Mouse (Mus musculus) lung, embryonic 14.5 days (tissue): ENCODE measurements around the gene Pak4. TPM values are rescaled to one million over a fixed set of nuclear protein-coding genes. Genes with fewer than 3 reads are reported as not detected.
A peak's percentile ranks its signal among the peaks of the same experiment; 100 is the strongest.

Experiments
- ATAC-seq: fragments of 200-750 bp; cut with Nextera tagmentation; 2 replicates; pipeline ENCODE4 v1.8.0; 2017; ENCODE audit warnings: mild to moderate bottlenecking, moderate TSS enrichment, moderate library complexity; ENCODE audit not compliant: insufficient read depth
- DNase-seq: peaks from one replicate; pipeline ENCODE4 v3.0.0-alpha.2; 2015
- H3K27ac ChIP-seq: fragments of 300-500 bp; sonication (generic); 2 replicates; pipeline ENCODE4 v1.5.1; 2014; ENCODE audit warnings: low read depth, mild to moderate bottlenecking, moderate library complexity
- H3K27me3 ChIP-seq: fragments of 300-500 bp; sonication (generic); 2 replicates; pipeline ENCODE4 v1.6.1; 2014; ENCODE audit warnings: low read length, control low read depth; ENCODE audit not compliant: insufficient read depth
- H3K36me3 ChIP-seq: fragments of 300-500 bp; sonication (generic); 2 replicates; pipeline ENCODE4 v1.6.1; 2014; ENCODE audit warnings: control low read depth; ENCODE audit not compliant: insufficient read depth
- H3K4me1 ChIP-seq: fragments of 300-500 bp; sonication (generic); 2 replicates; pipeline ENCODE4 v1.6.1; 2014; ENCODE audit warnings: antibody characterized with exemption, control low read depth; ENCODE audit not compliant: insufficient read depth
- H3K4me2 ChIP-seq: fragments of 300-500 bp; sonication (generic); 2 replicates; pipeline ENCODE4 v1.6.1; 2014; ENCODE audit warnings: mild to moderate bottlenecking
- H3K4me3 ChIP-seq: fragments of 300-500 bp; sonication (generic); 2 replicates; pipeline ENCODE4 v1.5.1; 2014; ENCODE audit warnings: low read depth, low read length
- H3K9ac ChIP-seq: fragments of 300-500 bp; sonication (generic); 2 replicates; pipeline ENCODE4 v1.6.1; 2014
- H3K9me3 ChIP-seq: fragments of 300-500 bp; sonication (generic); 2 replicates; pipeline ENCODE4 v1.6.1; 2016; ENCODE audit warnings: low read depth, low read length, control low read depth
- CTCF ChIP-seq: IDR thresholded peaks from 2 replicates; pipeline ENCODE4 v1.5.1; 2016; ENCODE audit warnings: antibody characterized with exemption, low read depth
- WGBS: fragments of 180-500 bp; shearing (Covaris S2); extraction: QIAGEN DNeasy Blood & Tissue Kit; methylation state at CpG from one replicate; pipeline ENCODE4 v1.1.7; 2014; 5-methylcytosine and 5-hydroxymethylcytosine counted together
- polyA plus RNA-seq: library from polyadenylated mRNA; unstranded; fragments of >200 nt; fragmentation: Nextera tagmentation; extraction: Ambion mirVana; gene quantifications from 2 replicates; pipeline ENCODE4 v1.2.1, GENCODE M21; 2014

Gene Pak4
- polyA plus RNA-seq, 1 experiment from 2014 or later = 52.5 TPM

DNA sequence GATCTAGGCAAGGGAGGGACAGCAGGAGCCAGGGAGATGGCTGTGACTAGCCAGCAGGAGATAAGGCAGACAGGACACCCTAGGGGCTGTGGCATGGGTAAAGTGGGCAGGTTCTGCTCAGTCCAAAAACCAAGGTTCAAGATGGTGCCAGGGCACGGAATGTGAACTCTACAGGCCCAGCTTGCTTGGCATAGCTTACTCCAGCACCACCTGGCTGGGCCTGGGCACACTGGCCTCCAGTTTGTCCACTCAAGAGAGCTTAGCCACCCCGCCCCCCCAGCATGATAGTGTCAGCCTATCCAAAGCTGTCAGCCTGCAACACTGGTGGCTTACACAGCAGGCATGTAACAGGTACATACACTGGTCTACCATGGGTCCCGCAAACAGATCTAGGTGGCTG lies 24.7 kb downstream of the Pak4 start:
- no peak overlapping the region for H3K27ac ChIP-seq
- WGBS = 87% methylated on average over 3 of the region's 3 CpGs
- H3K27me3 ChIP-seq = no peaks in the 10 kb centered on the region
- no peak for ATAC-seq
- H3K4me2 ChIP-seq = no peak overlapping the region
- no peak for DNase-seq
- no peaks in the 10 kb centered on the region for H3K9me3 ChIP-seq
- peaks cover 32% of the 10 kb centered on the region for H3K4me1 ChIP-seq
- H3K36me3 ChIP-seq = peaks cover 5% of the 10 kb centered on the region; the same call in 1 of the 2 replicates
- no peak overlapping the region for H3K9ac ChIP-seq
- no peak for TF ChIP-seq CTCF
- H3K4me3 ChIP-seq = no peak overlapping the region

DNA sequence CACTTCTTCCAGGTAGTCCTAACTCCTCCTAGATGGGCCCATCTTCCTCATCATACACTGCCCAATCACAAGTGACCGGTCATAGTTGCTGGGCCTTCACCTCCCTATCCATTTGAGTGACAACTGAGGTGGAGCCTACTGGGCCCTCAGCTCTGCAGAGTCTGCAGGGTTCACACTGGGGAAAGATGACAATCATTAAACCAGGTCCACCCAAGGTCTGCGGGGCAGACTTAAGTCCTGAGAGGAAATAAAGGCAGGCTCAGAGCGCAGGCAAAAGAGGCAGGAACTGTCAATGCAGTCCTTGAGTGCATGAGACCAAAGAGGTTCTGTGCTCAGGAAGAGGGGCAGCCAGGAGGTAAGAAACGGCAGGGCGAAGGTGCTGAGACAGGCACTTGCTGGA lies 25.3 kb downstream of the Pak4 start:
- no peaks in the 10 kb centered on the region for H3K9me3 ChIP-seq
- TF ChIP-seq CTCF = no peak
- H3K4me1 ChIP-seq = peaks cover 32% of the 10 kb centered on the region
- 74% methylated on average over 5 of the region's 5 CpGs for WGBS
- no peaks in the 10 kb centered on the region for H3K27me3 ChIP-seq
- no peak for ATAC-seq
- no peak overlapping the region for H3K4me2 ChIP-seq
- H3K9ac ChIP-seq = no peak overlapping the region; the same call in 1 of the 2 replicates
- H3K36me3 ChIP-seq = peaks cover 8% of the 10 kb centered on the region
- no peak overlapping the region for H3K4me3 ChIP-seq
- DNase-seq = no peak
- 0 out of 2 replicates have a peak overlapping the region, but pooled peaks have one; percentile 20 for H3K27ac ChIP-seq

DNA sequence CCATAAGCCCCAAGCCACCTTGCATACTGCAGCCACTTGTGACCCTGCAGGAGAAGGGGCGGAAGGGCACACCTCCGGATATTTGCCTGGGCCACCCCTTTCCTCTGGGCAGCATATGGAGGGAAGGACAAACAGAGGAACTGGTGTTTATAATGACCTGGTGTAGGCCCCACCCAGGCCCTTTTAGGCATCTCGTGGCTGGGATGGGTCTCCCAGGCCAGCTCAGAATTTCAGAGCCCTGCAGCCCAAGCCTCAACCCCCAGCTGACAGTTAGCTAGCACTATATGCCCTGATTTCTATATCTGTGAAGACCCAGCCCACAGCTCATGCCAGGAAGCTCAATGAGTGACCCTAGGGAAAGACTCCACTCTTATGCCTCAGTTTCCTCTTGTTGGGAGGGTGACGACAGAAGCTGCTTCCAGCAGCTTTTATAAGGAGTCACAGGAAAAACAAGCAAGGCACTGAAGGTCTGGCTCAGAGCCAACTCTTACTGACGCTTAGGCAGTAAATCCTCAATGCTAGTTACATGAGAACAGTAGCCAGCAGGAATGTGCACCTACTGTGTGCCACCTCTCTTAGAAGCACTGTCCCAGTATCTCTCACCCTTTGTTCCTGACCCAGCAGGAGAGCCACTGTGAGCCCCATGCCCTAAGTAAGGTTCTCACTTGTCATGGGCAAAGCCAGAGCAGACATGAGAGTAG lies 26.9 kb downstream of the Pak4 start:
- H3K4me3 ChIP-seq = no peak overlapping the region
- H3K4me1 ChIP-seq = peaks cover 25% of the 10 kb centered on the region
- TF ChIP-seq CTCF = no peak
- peak; percentile 19; the same call in 1 of the 2 replicates for ATAC-seq
- peak; percentile 86 for DNase-seq
- 26% methylated on average over 5 of the region's 5 CpGs for WGBS
- peaks cover 24% of the 10 kb centered on the region for H3K36me3 ChIP-seq
- no peaks in the 10 kb centered on the region for H3K27me3 ChIP-seq
- peak overlapping the region; percentile 92 for H3K27ac ChIP-seq
- peak overlapping the region; percentile 41 for H3K4me2 ChIP-seq
- H3K9me3 ChIP-seq = no peaks in the 10 kb centered on the region
- H3K9ac ChIP-seq = peak overlapping the region; percentile 3; the same call in 1 of the 2 replicates

DNA sequence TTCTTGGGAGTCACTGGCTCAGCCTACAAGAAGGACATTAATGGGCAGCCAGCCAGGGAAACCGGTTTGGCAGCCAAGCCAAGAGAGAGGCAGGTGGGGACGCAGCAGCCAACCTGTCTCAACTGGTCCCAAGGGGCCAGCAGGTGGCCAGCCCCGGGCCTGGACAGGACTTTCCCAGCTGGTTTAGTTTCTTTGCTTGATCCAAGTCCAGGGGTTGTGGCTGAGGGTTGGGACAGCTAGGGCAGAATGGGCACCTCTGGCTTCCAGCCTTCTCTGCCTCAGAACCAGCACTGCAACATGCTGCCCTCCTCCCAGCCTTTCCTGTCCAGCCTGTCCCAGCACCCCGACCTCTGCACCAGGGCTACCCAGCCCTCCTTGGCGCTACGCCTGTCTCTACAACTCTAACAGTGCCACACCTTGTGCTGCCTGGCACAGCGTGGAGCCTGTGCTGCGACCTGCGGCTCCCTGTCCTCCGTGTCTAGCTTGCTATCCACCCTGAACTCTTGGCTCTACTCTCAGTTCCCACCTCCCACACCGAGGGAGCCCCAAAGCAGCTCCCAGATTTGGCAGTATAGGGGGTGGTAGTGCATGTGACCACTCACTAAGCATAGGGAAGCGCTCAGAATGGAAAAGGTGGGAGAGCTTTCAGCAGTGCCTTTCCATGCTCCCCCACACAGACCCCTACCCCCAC lies 27.5 kb downstream of the Pak4 start:
- peaks cover 29% of the 10 kb centered on the region for H3K36me3 ChIP-seq
- H3K4me1 ChIP-seq = peaks cover 19% of the 10 kb centered on the region
- WGBS = 50% methylated on average over 12 of the region's 12 CpGs
- peak overlapping the region; percentile 92 for H3K27ac ChIP-seq
- H3K4me2 ChIP-seq = peak overlapping the region; percentile 41
- H3K9ac ChIP-seq = peak overlapping the region; percentile 3; the same call in 1 of the 2 replicates
- H3K4me3 ChIP-seq = no peak overlapping the region
- ATAC-seq (peak; percentile 55), DNase-seq (peak; percentile 85)
- no peaks in the 10 kb centered on the region for H3K27me3 ChIP-seq
- TF ChIP-seq CTCF = peak; percentile 14; the same call in 1 of the 2 replicates
- H3K9me3 ChIP-seq = no peaks in the 10 kb centered on the region

DNA sequence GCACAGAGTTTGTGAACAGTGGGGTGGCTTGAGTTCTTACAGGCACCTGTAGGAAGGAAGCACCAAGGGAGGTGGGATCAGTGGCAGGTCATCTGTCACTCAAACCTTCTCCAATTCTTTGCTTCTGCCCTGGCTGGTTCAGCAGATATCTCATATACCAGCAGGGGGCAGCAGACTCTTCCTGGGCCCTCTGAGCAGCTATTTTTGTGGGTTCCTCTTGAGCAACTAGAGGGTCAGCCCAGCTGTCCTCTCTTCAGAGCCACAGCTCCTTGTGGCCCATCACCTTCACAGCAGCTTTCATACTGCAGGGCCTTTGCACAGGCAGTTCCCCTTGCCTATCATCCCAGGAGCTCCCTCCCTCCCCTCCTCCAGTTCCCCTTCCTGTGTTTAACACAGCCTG lies 29.7 kb downstream of the Pak4 start:
- no peaks in the 10 kb centered on the region for H3K9me3 ChIP-seq
- no peak overlapping the region for H3K4me3 ChIP-seq
- no peaks in the 10 kb centered on the region for H3K27me3 ChIP-seq
- no peak overlapping the region for H3K27ac ChIP-seq
- peak; percentile 84 for TF ChIP-seq CTCF
- peaks cover 16% of the 10 kb centered on the region for H3K4me1 ChIP-seq
- H3K9ac ChIP-seq = no peak overlapping the region
- ATAC-seq (no peak), DNase-seq (peak; percentile 83)
- H3K4me2 ChIP-seq = no peak overlapping the region
- H3K36me3 ChIP-seq = peaks cover 51% of the 10 kb centered on the region

DNA sequence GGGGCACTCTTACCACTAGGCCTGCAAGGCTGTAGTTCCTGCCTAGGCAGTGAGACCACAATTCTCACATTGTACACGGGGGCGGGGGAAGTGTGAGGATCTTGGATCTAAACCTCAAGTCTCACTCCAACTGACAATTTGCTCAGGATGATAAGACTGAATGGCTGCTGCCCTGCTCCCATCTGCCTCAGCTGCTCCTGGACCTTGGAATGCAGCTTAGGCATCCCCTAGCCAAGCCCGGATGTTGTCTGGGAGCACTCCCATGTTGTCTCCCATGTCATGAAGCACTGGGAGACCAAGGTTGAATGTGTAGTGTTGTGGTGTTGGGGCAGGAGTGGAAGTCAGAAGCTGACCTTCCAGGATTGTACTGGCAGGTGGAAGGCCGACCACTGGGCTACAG lies 30.4 kb downstream of the Pak4 start:
- no peak overlapping the region for H3K4me3 ChIP-seq
- H3K9ac ChIP-seq = no peak overlapping the region
- no peaks in the 10 kb centered on the region for H3K27me3 ChIP-seq
- H3K27ac ChIP-seq = no peak overlapping the region
- peaks cover 14% of the 10 kb centered on the region for H3K4me1 ChIP-seq
- 91% methylated on average over 4 of the region's 4 CpGs for WGBS
- H3K9me3 ChIP-seq = no peaks in the 10 kb centered on the region
- DNase-seq (no peak), ATAC-seq (no peak)
- H3K36me3 ChIP-seq = peaks cover 58% of the 10 kb centered on the region
- no peak for TF ChIP-seq CTCF
- no peak overlapping the region for H3K4me2 ChIP-seq

DNA sequence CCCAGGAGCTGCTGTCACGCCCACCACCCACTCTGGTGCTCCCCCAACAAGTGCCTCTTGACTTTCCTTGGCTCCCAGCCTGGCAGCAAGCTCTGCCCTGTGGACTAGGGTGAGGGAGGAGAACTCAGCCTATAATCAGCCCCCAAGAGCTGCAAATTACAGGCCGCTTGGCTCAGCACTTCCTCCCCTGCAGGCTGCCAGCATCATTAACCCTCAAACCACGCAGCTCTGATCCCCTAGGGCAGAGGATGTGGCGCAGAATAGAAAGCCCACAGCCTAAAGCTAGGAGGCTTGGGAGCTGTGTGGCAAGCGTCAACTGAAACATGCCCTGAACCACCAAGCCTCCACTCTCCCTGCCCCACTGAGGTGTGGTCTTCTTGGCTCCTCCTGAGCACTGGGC lies 32.6 kb downstream of the Pak4 start:
- ATAC-seq = no peak
- no peaks in the 10 kb centered on the region; the same call in 1 of the 2 replicates for H3K4me1 ChIP-seq
- no peak for DNase-seq
- peaks cover 77% of the 10 kb centered on the region for H3K36me3 ChIP-seq
- no peak overlapping the region for H3K4me3 ChIP-seq
- no peak overlapping the region for H3K27ac ChIP-seq
- no peak for TF ChIP-seq CTCF
- no peaks in the 10 kb centered on the region for H3K9me3 ChIP-seq
- 82% methylated on average over 5 of the region's 5 CpGs for WGBS
- H3K9ac ChIP-seq = no peak overlapping the region
- no peak overlapping the region for H3K4me2 ChIP-seq
- no peaks in the 10 kb centered on the region for H3K27me3 ChIP-seq
